Comparison of ENCODE assay signal across 23 mouse cellular contexts in genomic region chr5:44166866-44167265, GRCm38 (mm10).
"Had no signal": no experiment of that assay in that cellular context is flagged by ENCODE, and none has a peak within 500 bp of the region (broad histone marks: within the 10 kb centered on the region; RNA-seq: fewer than 3 reads in every experiment).

No protein-coding gene starts in this region.

- H3K4me2 ChIP-seq: heart, embryonic 11.5 days; heart, embryonic 13.5 days; heart, embryonic 15.5 days; hindbrain, embryonic 12.5 days; hindbrain, embryonic 14.5 days; intestine, embryonic 15.5 days; limb, embryonic 12.5 days had no signal

- H3K4me1 ChIP-seq: heart, embryonic 15.5 days; hindbrain, embryonic 12.5 days; intestine, embryonic 15.5 days; limb, embryonic 10.5 days; limb, embryonic 12.5 days had no signal

- ATAC-seq: inflammation-experienced regulatory T-cells, adult 6 months; intestine, embryonic 15.5 days; intestine, postnatal 0 days had no signal

- DNase-seq: gastrocnemius, adult 2 months; gastrocnemius, postnatal 10 days; gastrocnemius, postnatal 25 days; heart, adult 2 months; heart, postnatal 4 days; kidney, adult 18-20 months; kidney, adult 8-10 months; kidney, postnatal 10 days; kidney, postnatal 25 days; kidney, postnatal 4 days had no signal

- H3K9ac ChIP-seq: heart, embryonic 13.5 days; heart, embryonic 15.5 days; hindbrain, embryonic 12.5 days; hindbrain, embryonic 14.5 days; intestine, embryonic 15.5 days; limb, embryonic 12.5 days had no signal

- H3K4me3 ChIP-seq: gastrocnemius, adult 2 months; heart, adult 2 months; heart, embryonic 13.5 days; heart, embryonic 15.5 days; hindbrain, embryonic 10.5 days; hindbrain, embryonic 12.5 days; intestine, embryonic 15.5 days; layer of hippocampus, adult 2 months; left cerebral cortex, adult 2 months; limb, embryonic 10.5 days; limb, embryonic 12.5 days had no signal

- H3K9me3 ChIP-seq: heart, embryonic 13.5 days; heart, embryonic 15.5 days; hindbrain, embryonic 10.5 days; hindbrain, embryonic 12.5 days; intestine, embryonic 15.5 days; limb, embryonic 10.5 days; limb, embryonic 12.5 days had no signal

- H3K36me3 ChIP-seq: heart, embryonic 15.5 days; limb, embryonic 10.5 days had no signal

- H3K27me3 ChIP-seq: heart, embryonic 13.5 days; heart, embryonic 15.5 days; hindbrain, embryonic 12.5 days; intestine, embryonic 15.5 days; limb, embryonic 12.5 days had no signal

- H3K27ac ChIP-seq: gastrocnemius, adult 2 months; heart, adult 2 months; heart, embryonic 13.5 days; heart, embryonic 15.5 days; hindbrain, embryonic 10.5 days; hindbrain, embryonic 12.5 days; hindbrain, embryonic 14.5 days; intestine, embryonic 15.5 days; layer of hippocampus, adult 2 months; left cerebral cortex, adult 2 months; limb, embryonic 10.5 days; limb, embryonic 12.5 days had no signal
